Mouse (Mus musculus) frontal cortex, postnatal 14 days (tissue): Measurements from ENCODE around the gene Heg1.

Experiments
- DNase-seq, 2 experiments: peaks; one replicate each; pipeline ENCODE4 v3.0.0; 2022; ENCODE audit warnings: low spot score in 2 of 2

Heg1 gene

GRCm38 (mm10) chr16:33684162-33684702, at the start of gene Heg1:
Gene Heg1, plus strand, starts transcription at chr16:33684370.
- peak in 1 of 2 experiments; percentile 37 for DNase-seq

- peak in 1 of 2 experiments; percentile 7 for DNase-seq
Measured at GRCm38 (mm10) chr16:33635836-33636595, 48.2 kb upstream of the Heg1 start.

GRCm38 (mm10) chr16:33641779-33642178, 42.4 kb upstream of the Heg1 start:
- DNase-seq = no peak

DNA sequence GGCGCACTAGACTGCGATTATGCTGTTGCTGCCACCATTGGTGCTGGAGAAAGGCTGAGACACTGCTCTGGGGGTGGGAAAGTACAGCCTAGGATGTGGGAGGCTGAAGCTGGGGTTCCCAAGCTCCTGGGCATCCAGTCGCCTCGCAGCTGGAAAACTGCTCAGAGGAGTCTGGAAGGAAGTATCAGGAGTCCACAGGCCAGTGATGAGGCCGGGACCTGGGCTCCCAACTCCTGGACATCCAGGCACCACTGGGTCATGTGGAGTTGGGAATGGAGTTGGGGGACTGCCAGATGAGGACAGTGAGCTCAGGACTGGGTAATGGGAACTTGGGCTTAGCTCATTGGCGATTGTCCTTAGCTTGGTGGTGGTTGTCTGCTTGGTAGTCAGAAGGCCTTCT, 31.1 kb upstream of the Heg1 start:
- DNase-seq = no peak

DNA sequence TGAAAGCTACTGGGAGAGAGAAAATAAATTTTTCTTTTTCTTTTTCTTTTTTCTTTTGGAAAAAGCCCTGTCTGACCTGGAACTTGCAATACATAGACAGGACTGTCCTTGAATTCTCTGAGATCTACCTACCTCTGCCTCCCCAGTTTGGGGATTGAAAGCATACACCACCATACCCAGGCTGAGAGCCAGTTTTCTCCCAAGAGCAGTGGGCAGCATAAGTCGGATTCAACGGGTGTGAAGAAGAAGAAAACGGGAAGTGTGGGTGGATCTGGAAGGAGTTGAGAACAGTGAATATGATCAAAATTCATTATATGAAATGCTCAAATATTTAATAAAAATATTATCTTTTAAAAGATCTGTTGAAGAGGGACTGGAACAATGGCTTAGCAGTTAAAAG, 28.7 kb upstream of the Heg1 start:
- DNase-seq = no peak

DNA sequence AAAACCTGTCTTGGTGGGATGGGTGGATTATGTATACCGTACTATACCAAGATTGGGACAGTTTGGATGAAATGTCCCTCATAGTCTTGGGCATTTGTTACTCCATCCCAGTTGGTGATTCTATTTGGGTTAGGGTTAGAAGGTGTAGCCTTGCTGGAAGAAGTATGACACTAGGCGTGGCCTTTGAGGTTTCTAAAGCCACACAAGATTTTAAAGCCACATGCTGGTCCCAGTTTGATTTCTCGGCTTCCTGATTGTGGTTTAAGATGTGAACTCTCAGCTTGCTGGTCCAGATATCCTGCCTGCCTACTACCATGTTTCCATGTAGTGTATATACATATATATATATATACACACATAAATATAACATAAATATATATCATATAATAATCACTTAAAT, 27.0 kb upstream of the Heg1 start:
- no peak for DNase-seq

GRCm38 (mm10) chr16:33658121-33658520, 26.0 kb upstream of the Heg1 start:
- no peak for DNase-seq

DNA sequence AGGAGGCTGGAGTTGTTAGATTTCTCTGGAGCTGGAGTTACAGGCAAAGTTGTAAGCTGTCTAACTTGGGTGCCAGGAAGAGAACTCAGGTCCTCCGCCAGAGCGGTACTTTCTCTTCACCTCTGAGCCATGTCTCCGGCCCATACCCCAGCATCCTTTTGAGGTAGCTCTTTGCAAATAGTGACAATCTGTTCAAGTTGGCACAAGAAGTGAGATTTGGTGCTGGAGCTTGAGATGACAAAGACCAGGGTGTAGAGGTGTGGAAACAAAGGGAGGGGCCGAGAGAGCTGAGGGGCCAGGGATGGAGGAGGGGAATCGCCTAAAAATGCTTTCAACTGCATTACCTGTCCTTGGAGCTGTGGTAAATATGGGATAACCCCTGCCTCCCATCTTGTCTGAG, 24.6 kb upstream of the Heg1 start:
- no peak for DNase-seq

DNA sequence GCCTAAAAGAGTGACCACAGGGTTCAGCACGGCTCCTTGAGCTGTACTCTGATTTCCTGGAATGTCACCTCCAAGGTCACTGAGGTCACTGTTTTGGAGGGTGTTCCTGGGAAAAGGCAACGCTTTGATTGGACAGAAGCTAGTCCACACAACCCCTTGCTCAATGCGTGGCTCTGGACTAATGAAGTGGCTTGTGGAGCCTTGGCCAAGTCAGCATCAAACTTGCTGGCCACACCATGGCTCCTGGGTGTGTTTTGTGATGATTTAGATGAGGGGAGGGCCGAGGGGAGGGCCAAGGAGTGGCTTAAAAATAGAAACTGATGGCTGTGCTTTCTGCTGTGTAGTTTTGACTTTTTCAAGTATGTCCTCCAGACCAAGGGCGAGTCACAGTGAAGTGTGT, 24.0 kb upstream of the Heg1 start:
- DNase-seq = no peak

- DNase-seq = no peak
Measured at GRCm38 (mm10) chr16:33662841-33663240, 21.3 kb upstream of the Heg1 start.

GRCm38 (mm10) chr16:33666226-33666625, 17.9 kb upstream of the Heg1 start:
- no peak for DNase-seq

- DNase-seq = no peak
Measured at GRCm38 (mm10) chr16:33666985-33667538, 17.1 kb upstream of the Heg1 start.

DNA sequence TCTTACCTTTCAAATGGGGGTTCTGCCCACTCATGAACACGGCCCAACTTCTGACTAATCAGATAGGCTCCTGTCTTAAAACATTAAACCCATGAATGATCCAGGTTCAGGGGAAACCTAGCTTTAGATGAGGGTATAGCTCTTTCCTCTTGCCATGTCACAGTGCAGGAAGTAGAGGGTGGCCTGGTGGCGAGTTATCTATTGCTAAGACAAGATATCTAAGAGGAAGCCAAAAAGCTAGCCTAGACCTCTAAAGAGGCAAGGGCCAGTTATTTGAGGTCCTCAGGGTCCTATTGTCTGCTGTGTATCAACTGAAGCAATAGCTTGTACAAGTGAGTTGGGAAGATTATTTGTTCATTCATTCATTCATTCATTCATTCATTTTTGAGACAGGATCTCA, 15.7 kb upstream of the Heg1 start:
- DNase-seq = no peak

- DNase-seq = no peak
Measured at GRCm38 (mm10) chr16:33669072-33669471, 15.1 kb upstream of the Heg1 start.

GRCm38 (mm10) chr16:33670340-33670739, 13.8 kb upstream of the Heg1 start:
- DNase-seq = no peak

GRCm38 (mm10) chr16:33670933-33671332, 13.2 kb upstream of the Heg1 start:
- DNase-seq = no peak

- DNase-seq = no peak
Measured at GRCm38 (mm10) chr16:33672188-33672587, 12.0 kb upstream of the Heg1 start.

- no peak for DNase-seq
Measured at GRCm38 (mm10) chr16:33672643-33673042, 11.5 kb upstream of the Heg1 start.

- DNase-seq = no peak
Measured at GRCm38 (mm10) chr16:33673530-33674109, 10.6 kb upstream of the Heg1 start.

DNA sequence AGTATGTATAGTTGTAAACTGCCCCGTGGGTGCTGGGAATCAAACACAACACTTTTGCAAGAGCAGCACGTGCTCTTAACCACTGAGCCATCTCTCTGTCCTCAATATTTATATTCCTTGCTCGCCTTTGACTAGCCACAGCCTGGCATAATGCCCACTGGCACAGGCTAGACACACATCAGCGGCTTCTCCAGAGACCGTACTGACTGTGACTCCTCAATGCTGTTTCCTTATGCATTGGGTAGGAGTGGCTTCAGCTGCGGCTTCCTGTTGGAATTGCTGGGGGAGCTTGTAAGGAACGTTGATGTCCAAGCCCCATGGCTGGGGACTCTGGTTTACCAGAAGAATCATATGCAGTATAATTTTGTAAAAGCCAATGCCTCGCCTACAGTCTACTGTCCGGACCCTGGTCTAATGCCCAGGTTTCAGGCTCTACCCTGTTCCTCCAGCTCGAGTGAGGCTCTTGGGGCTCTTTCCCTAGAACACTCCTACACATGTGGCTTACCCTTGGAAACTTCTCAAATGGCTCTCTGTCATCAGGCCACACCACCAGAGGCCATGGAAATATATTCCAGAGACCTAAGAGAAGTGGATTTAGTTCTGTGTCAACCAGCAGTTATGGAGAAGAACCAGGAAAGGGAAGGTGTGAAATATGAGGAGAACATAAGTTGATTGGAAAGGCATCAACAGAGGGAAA, 8.9 kb upstream of the Heg1 start:
- DNase-seq = no peak

GRCm38 (mm10) chr16:33675848-33676184, 8.4 kb upstream of the Heg1 start:
- DNase-seq = no peak
